Mouse (Mus musculus): Measurements from ENCODE around the gene Gm10665.
"Not testable (repeated sequence)": the region's sequence is repeated elsewhere in the genome, so short reads cannot be mapped to it uniquely, and the experiment has no call there.

Gene Gm10665

DNA sequence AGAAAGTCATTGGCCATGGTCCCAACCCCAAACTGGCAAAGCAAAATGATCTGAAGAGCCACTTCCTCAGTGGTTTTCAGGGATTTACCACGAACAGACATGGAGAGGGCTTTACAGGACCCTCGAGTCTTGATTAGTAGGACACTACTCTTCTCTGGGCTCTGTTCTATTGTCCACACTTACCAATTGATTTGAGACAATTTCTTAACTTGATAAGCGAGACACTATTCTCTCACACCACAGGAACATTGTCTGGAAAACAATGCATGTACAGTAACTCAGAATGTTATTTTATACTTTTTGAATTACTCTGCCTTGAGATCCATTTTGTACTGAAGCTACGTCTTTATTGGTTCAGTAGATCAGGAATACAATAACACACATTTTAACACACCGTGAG, at the start of gene Gm10665:
Gene Gm10665 (minus strand): TSS at position 101 of the 400 bp plus-strand sequence.
- DNase-seq: not testable (repeated sequence)

DNA sequence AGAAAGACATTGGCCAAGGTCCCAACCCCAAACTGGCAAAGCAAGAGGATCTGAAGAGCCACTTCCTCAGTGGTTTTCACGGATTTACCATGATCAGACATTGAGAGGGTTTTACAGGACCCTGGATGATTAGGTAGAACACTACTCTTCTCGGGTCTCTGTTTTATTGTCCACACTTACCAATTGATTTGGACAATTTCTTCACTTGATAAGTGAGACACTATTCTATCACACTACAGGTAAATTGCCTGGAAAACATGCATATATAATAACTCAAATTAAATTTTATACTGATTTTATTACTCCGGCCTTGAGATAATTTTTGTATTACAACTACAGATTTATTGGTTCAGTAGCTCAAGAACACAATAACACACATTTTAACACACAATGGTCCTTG, 35.7 kb upstream of the Gm10665 start, which contains the start of gene Vmn1r151:
Gene Vmn1r151 (minus strand): TSS at position 101 of the 400 bp plus-strand sequence.
- DNase-seq: not testable (repeated sequence)

DNA sequence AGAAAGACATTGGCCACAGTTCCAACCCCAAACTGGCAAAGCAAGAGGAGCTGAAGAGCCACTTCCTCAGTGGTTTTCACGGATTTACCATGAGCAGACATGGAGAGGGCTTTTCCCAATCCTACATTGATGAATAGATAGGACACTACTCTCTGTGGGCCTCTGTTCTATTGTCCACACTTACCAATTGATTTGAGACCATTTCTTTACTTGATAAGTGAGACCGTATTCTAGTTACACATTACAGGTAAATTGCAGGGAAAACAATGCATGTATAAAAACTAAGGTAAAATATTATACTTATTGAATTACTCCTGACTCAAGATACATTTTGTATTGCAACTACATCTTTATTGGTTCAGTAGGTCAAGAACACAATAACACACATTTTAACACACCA, 25.7 kb downstream of the Gm10665 start, which contains the start of gene Vmn1r149:
Gene Vmn1r149 (minus strand): TSS at position 101 of the 400 bp plus-strand sequence.
- not testable (repeated sequence) for DNase-seq

DNA sequence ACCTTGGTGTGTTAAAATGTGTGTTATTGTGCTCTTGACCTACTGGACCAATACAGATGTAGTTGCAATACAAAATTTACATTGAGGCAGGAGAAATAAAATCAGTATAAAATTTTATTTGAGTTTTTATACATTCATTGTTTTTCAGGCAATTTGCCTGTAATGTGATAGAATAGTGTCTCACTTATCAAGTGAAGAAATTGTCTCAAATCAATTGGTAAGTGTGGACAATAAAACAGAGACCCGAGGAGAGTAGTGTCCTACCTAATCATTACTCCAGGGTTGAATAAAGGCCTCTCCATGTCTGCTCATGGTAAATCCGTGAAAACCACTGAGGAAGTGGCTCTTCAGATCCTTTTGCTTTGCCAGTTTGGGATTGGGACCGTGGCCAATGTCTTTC, 50.6 kb downstream of the Gm10665 start, which contains the start of gene Vmn1r148:
Gene Vmn1r148 (plus strand): TSS at position 301 of the 400 bp plus-strand sequence.
- DNase-seq: not testable (repeated sequence)

Data from cerebellum, adult 8-10 months (tissue).